Mouse (Mus musculus) gastrocnemius, postnatal 25 days (tissue): ENCODE data around the gene Fam208a. TPM values are rescaled to one million over a fixed set of nuclear protein-coding genes. Genes with fewer than 3 reads are reported as not detected.

ENCODE experiments used
- DNase-seq: peaks from one replicate; pipeline ENCODE4 v3.0.0; 2022
- long read RNA-seq, 2 experiments: library from polyadenylated mRNA; stranded (forward); transcript quantifications; one replicate each; pipeline ENCODE4 v2.0.0; 2021
- total RNA-seq, 2 experiments: library from RNA; stranded (reverse); gene quantifications; 1 replicate in 1 of 2; 2 replicates in 1 of 2; pipeline ENCODE4 v1.2.3; 2021

Gene Fam208a
- 1 to 10 TPM; 5.5 to 5.9 TPM for total RNA-seq
- long read RNA-seq, experiment 1, partial matches to known transcripts, result 0 of 2 reads
- long read RNA-seq, experiment 1, other reads (novel, unspliced or antisense), result 2 of 2 reads
- long read RNA-seq, experiment 2, partial matches to known transcripts, result 0 of 3 reads
- long read RNA-seq, experiment 2, other reads (novel, unspliced or antisense), result 3 of 3 reads

- DNase-seq, result peak; percentile 94
Observed at GRCm38 (mm10) chr14:27428573-27428972, at the start of gene Fam208a. Gene Fam208a, plus strand, starts transcription at chr14:27428834.

GRCm38 (mm10) chr14:27379404-27379803 lies 49.2 kb upstream of the Fam208a start:
- no peak for DNase-seq

GRCm38 (mm10) chr14:27381459-27381858 lies 47.2 kb upstream of the Fam208a start:
- DNase-seq, result no peak

GRCm38 (mm10) chr14:27383321-27383830 lies 45.3 kb upstream of the Fam208a start:
- DNase-seq, result no peak

GRCm38 (mm10) chr14:27384143-27384542 lies 44.5 kb upstream of the Fam208a start:
- DNase-seq, result no peak

GRCm38 (mm10) chr14:27388616-27389015 lies 40.0 kb upstream of the Fam208a start:
- no peak for DNase-seq

GRCm38 (mm10) chr14:27389722-27390121 lies 38.9 kb upstream of the Fam208a start:
- DNase-seq, result no peak

GRCm38 (mm10) chr14:27390663-27391062 lies 38.0 kb upstream of the Fam208a start:
- DNase-seq, result no peak

GRCm38 (mm10) chr14:27391776-27392308 lies 36.8 kb upstream of the Fam208a start:
- DNase-seq, result no peak

- DNase-seq, result no peak
Observed at GRCm38 (mm10) chr14:27392660-27393059, 36.0 kb upstream of the Fam208a start.

- DNase-seq, result no peak
Observed at GRCm38 (mm10) chr14:27393806-27394205, 34.8 kb upstream of the Fam208a start.

- DNase-seq, result no peak
Observed at GRCm38 (mm10) chr14:27396424-27396823, 32.2 kb upstream of the Fam208a start.

- DNase-seq, result no peak
Observed at GRCm38 (mm10) chr14:27397526-27397925, 31.1 kb upstream of the Fam208a start.

- DNase-seq, result no peak
Observed at GRCm38 (mm10) chr14:27400495-27400894, 28.1 kb upstream of the Fam208a start.

GRCm38 (mm10) chr14:27401717-27402278 lies 26.8 kb upstream of the Fam208a start:
- DNase-seq, result no peak

GRCm38 (mm10) chr14:27402332-27403250 lies 26.0 kb upstream of the Fam208a start:
- DNase-seq, result no peak

- no peak for DNase-seq
Observed at GRCm38 (mm10) chr14:27405452-27405851, 23.2 kb upstream of the Fam208a start.

- DNase-seq, result no peak
Observed at GRCm38 (mm10) chr14:27405947-27406346, 22.7 kb upstream of the Fam208a start.

- DNase-seq, result no peak
Observed at GRCm38 (mm10) chr14:27408240-27408639, 20.4 kb upstream of the Fam208a start.

- no peak for DNase-seq
Observed at GRCm38 (mm10) chr14:27409662-27410061, 19.0 kb upstream of the Fam208a start.

- DNase-seq, result no peak
Observed at GRCm38 (mm10) chr14:27411492-27411891, 17.1 kb upstream of the Fam208a start.

GRCm38 (mm10) chr14:27412699-27413098 lies 15.9 kb upstream of the Fam208a start:
- no peak for DNase-seq

GRCm38 (mm10) chr14:27413961-27414360 lies 14.7 kb upstream of the Fam208a start:
- no peak for DNase-seq
